Mouse (Mus musculus) heart, embryonic 10.5 days (tissue): Measurements from ENCODE around the gene Adgrb2. TPM values are rescaled to one million over a fixed set of nuclear protein-coding genes. Genes with fewer than 3 reads are reported as not detected.

Experiments
- DNase-seq: peaks from one replicate; pipeline ENCODE4 v3.0.0-alpha.2; 2017; ENCODE audit warnings: low spot score
- H3K27ac ChIP-seq: fragments of 300-500 bp; sonication (generic); 2 replicates; pipeline ENCODE4 v1.5.1; 2016; ENCODE audit warnings: mild to moderate bottlenecking
- H3K27me3 ChIP-seq: fragments of 300-500 bp; sonication (generic); 2 replicates; pipeline ENCODE4 v1.6.1; 2016; ENCODE audit warnings: mild to moderate bottlenecking; ENCODE audit not compliant: poor library complexity, insufficient read depth, severe bottlenecking
- H3K36me3 ChIP-seq: fragments of 300-500 bp; sonication (generic); 2 replicates; pipeline ENCODE4 v1.6.1; 2016; ENCODE audit warnings: mild to moderate bottlenecking, moderate library complexity
- H3K4me1 ChIP-seq: fragments of 300-500 bp; sonication (generic); 2 replicates; pipeline ENCODE4 v1.6.1; 2016; ENCODE audit warnings: mild to moderate bottlenecking
- H3K4me3 ChIP-seq: fragments of 300-500 bp; sonication (generic); 2 replicates; pipeline ENCODE4 v1.5.1; 2016; ENCODE audit warnings: mild to moderate bottlenecking, moderate library complexity
- H3K9me3 ChIP-seq: fragments of 300-500 bp; sonication (generic); 2 replicates; pipeline ENCODE4 v1.6.1; 2016; ENCODE audit warnings: mild to moderate bottlenecking, moderate library complexity
- WGBS: fragments of 180-500 bp; shearing (Covaris S2); methylation state at CpG from one replicate; pipeline ENCODE4 v1.1.7; 2016; 5-methylcytosine and 5-hydroxymethylcytosine counted together
- polyA plus RNA-seq: library from polyadenylated mRNA; unstranded; fragments of >200 nt; fragmentation: Nextera tagmentation; extraction: Ambion mirVana; gene quantifications from 2 replicates; pipeline ENCODE4 v1.2.1, GENCODE M21; 2016

The Adgrb2 gene
- polyA plus RNA-seq, 1 experiment from 2014 or later, result 3.1 TPM

DNA sequence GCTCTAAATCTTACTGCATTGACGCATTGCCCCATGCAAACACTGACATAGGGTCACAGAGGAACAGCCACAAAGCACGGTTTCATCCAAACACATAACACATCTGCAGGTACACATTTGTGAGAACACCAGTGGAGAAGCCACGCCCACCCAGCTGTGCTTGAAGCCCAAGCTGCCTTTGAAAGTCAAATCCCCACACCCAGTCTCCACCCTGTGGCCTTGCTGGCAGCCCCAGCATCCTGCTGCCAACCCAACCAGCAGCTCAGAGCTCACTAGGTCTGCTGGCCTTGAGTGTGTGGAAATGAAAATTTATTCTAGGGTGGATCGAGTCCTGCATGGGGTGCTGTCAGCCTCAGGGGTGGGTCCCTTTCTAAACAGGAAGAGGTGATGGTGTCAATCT lies 7.4 kb upstream of the Adgrb2 start:
- no peak for DNase-seq
- Histone ChIP-seq H3K36me3 (no peaks in the 10 kb centered on the region), H3K4me3 (no peak overlapping the region), H3K27me3 (peaks cover 93% of the 10 kb centered on the region), H3K27ac (no peak overlapping the region), H3K4me1 (peaks cover 26% of the 10 kb centered on the region; the same call in 1 of the 2 replicates), H3K9me3 (no peaks in the 10 kb centered on the region)
- WGBS, result 68% methylated on average over 4 of the region's 4 CpGs

GRCm38 (mm10) chr4:129978227-129978626 lies 6.4 kb upstream of the Adgrb2 start:
- H3K4me3 ChIP-seq, result no peak overlapping the region
- H3K27me3 ChIP-seq, result peaks cover 93% of the 10 kb centered on the region
- no peak overlapping the region for H3K27ac ChIP-seq
- no peaks in the 10 kb centered on the region for H3K36me3 ChIP-seq
- DNase-seq, result no peak
- no peaks in the 10 kb centered on the region for H3K9me3 ChIP-seq
- WGBS, result 77% methylated on average over 4 of the region's 4 CpGs
- peaks cover 33% of the 10 kb centered on the region for H3K4me1 ChIP-seq

DNA sequence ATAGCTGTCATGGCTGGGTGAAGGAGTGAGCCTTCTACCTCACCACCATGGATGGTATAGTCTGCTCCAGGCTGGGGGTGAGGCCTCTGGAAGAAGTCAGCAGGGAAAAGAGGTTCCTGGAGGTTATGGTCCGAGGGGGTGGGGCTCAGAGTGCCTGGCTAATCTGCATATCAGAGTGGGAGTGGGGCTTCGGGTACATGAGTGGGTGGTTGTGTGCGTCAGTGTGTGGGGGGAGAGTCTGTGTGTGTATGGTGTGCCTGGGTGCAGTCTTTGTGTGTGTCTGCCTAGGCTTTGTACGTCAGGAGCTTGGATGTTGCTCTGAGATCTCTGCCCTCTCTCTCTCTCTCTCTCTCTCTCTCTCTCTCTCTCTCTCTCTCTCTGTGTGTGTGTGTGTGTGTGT lies 5.7 kb upstream of the Adgrb2 start:
- Histone ChIP-seq H3K36me3 (no peaks in the 10 kb centered on the region), H3K27ac (no peak overlapping the region), H3K9me3 (no peaks in the 10 kb centered on the region), H3K4me1 (peaks cover 40% of the 10 kb centered on the region), H3K27me3 (peaks cover 93% of the 10 kb centered on the region), H3K4me3 (no peak overlapping the region)
- 79% methylated on average over 4 of the region's 4 CpGs for WGBS
- DNase-seq, result no peak

GRCm38 (mm10) chr4:129981657-129982056 lies 3.0 kb upstream of the Adgrb2 start:
- Histone ChIP-seq H3K36me3 (no peaks in the 10 kb centered on the region), H3K4me1 (peaks cover 61% of the 10 kb centered on the region), H3K4me3 (no peak overlapping the region), H3K27me3 (peaks cover 94% of the 10 kb centered on the region), H3K9me3 (no peaks in the 10 kb centered on the region), H3K27ac (no peak overlapping the region; the same call in 1 of the 2 replicates)
- WGBS, result 63% methylated on average over 11 of the region's 11 CpGs
- no peak for DNase-seq

DNA sequence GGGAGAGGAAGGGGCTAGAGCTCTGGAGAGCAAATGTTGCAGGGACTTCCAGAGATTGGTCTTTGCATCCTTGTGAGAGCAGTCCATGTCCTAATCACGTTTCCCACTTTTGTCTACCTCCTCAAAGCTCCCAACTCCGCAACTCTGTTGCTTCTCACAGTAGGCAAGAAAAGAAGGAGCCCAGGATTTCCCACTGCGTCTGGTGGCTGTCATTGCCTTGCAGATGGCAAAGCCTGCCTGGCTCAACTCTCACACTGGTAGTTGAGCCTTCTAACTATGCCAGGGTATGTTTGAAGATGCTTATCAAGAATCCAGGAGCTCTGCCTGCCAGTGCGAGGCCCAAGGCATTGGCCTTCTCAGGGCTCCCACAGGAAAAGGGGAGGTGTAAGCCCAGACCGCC lies 1.6 kb upstream of the Adgrb2 start:
- Histone ChIP-seq H3K4me1 (peaks cover 65% of the 10 kb centered on the region), H3K36me3 (no peaks in the 10 kb centered on the region), H3K4me3 (no peak overlapping the region), H3K27me3 (peaks cover 96% of the 10 kb centered on the region), H3K9me3 (no peaks in the 10 kb centered on the region), H3K27ac (no peak overlapping the region)
- no peak for DNase-seq
- 23% methylated on average over 5 of the region's 5 CpGs for WGBS

DNA sequence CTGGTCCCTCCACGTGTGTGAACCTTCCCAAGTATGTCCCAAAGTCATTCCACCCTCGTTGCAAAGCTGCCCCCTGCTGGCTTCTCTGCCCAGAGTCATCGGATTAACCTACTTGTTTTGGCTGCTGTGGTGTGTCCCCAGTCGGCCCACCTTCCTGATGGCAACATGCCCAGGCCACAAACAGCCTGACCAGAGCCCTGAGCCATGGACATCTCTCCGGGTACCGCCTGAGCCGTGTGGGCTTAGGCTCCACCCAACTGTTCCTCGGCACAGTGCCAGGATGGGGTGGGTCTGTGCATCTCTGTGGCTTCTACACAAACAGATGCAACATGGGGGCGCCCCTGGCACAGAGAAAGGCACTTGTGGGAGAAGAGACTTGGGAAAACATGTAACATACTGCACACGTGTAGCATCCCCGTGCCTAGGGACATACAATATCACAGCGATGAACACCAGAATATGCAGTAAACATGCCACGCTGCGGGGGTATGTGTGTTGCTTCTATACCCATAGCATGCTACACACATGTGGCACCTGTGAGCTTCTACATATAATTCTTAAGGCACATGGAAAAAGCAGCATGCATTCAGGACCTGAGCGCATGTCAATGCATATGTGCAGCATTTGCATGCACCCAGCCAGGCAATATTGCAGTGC lies 778 bp upstream of the Adgrb2 start:
- H3K4me1 ChIP-seq, result peaks cover 65% of the 10 kb centered on the region
- no peaks in the 10 kb centered on the region for H3K9me3 ChIP-seq
- H3K36me3 ChIP-seq, result no peaks in the 10 kb centered on the region
- H3K27ac ChIP-seq, result no peak overlapping the region
- H3K27me3 ChIP-seq, result peaks cover 96% of the 10 kb centered on the region
- DNase-seq, result peak; percentile 86
- 4% methylated on average over 15 of the region's 15 CpGs for WGBS
- peak overlapping the region; percentile 72 for H3K4me3 ChIP-seq

- Histone ChIP-seq H3K4me3 (peak overlapping the region; percentile 72), H3K9me3 (no peaks in the 10 kb centered on the region), H3K4me1 (peaks cover 68% of the 10 kb centered on the region), H3K27ac (peak overlapping the region; percentile 73), H3K36me3 (no peaks in the 10 kb centered on the region), H3K27me3 (peaks cover 96% of the 10 kb centered on the region)
- 2% methylated on average over 48 of the region's 48 CpGs for WGBS
- DNase-seq, result no peak
Observed at GRCm38 (mm10) chr4:129985161-129985670, 546 bp downstream of the Adgrb2 start.

DNA sequence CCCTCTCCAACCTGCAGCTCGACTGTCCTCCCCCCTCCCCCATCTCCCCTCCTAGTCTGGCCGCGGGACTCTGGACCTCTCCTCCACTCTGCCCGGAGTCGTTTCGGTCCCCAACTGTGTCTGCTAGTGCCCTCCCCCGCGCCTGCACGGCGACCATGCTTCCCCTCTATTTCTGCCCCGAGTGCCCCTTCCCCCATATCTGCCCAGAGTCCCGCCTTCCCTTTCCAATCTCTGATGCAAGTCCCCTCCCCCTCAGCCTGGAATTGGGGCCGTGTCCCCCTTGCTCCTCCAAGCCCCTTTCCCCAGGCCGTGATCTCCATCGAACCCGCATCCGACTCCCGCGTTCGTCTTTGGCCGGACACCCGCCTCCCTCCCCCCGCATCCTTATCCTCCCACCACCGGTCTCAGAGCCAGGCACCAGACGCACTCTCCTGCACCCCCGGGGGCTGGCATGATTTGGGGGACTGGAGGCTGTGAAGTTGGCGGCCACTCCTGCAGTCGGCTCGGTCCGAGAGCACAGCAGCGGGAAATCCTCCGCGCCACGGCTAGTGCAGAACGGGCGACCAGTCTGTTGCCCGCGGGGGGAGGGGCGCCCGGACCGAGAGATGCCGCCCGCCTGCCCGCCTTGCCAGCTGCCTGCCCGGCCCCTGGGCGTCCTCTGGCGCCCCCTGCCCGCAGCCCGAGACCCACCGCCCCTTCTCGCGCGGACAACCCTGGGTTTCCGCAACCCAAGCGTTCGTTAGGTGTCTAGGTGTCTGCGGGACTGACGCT lies 1.2 kb downstream of the Adgrb2 start:
- no peaks in the 10 kb centered on the region for H3K9me3 ChIP-seq
- H3K36me3 ChIP-seq, result no peaks in the 10 kb centered on the region
- peaks cover 96% of the 10 kb centered on the region for H3K27me3 ChIP-seq
- DNase-seq, result no peak
- H3K4me3 ChIP-seq, result peak overlapping the region; percentile 72
- H3K27ac ChIP-seq, result peak overlapping the region; percentile 73; the same call in 1 of the 2 replicates
- under 1% methylated on average over 58 of the region's 58 CpGs for WGBS
- H3K4me1 ChIP-seq, result peaks cover 63% of the 10 kb centered on the region

- Histone ChIP-seq H3K27ac (peak overlapping the region; percentile 62; the same call in 1 of the 2 replicates), H3K4me3 (peak overlapping the region; percentile 69), H3K36me3 (no peaks in the 10 kb centered on the region), H3K27me3 (peaks cover 94% of the 10 kb centered on the region), H3K9me3 (no peaks in the 10 kb centered on the region), H3K4me1 (peaks cover 61% of the 10 kb centered on the region)
- DNase-seq, result no peak
- 1% methylated on average over 53 of the region's 53 CpGs for WGBS
Observed at GRCm38 (mm10) chr4:129987825-129988504, 3.3 kb downstream of the Adgrb2 start.

- Histone ChIP-seq H3K4me1 (peaks cover 45% of the 10 kb centered on the region), H3K27me3 (peaks cover 98% of the 10 kb centered on the region)
- WGBS, result 73% methylated on average over 4 of the region's 4 CpGs
Observed at GRCm38 (mm10) chr4:129989925-129990324, 5.3 kb downstream of the Adgrb2 start.

DNA sequence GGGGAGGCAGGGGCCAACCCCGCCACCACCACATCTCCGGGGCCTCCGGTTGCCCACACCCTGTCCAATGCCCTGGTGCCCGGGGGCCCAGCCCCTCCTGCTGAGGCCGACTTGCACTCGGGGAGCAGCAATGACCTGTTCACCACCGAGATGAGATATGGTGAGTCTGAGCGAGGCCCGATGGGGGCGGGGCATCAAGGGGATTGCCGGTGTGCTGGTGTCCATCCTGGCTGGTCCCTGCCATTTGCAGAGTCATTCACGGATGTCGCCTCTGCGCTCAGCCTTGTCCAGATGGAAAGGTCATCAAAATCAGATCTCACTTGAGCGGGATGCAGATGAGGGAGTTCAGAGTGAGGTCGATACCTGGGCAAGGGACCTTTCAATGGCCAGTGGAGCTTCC lies 8.1 kb downstream of the Adgrb2 start:
- peaks cover 99% of the 10 kb centered on the region for H3K27me3 ChIP-seq
- H3K9me3 ChIP-seq, result no peaks in the 10 kb centered on the region
- H3K36me3 ChIP-seq, result no peaks in the 10 kb centered on the region
- 75% methylated on average over 16 of the region's 16 CpGs for WGBS
- H3K27ac ChIP-seq, result no peak overlapping the region
- DNase-seq, result no peak
- H3K4me1 ChIP-seq, result peaks cover 19% of the 10 kb centered on the region
- no peak overlapping the region for H3K4me3 ChIP-seq

More at GRCm38 (mm10) chr4:129989925-129990324, 5.3 kb downstream of the Adgrb2 start:
- Histone ChIP-seq H3K9me3 (no peaks in the 10 kb centered on the region), H3K36me3 (no peaks in the 10 kb centered on the region), H3K4me3 (no peak overlapping the region), H3K27ac (no peak overlapping the region)
- no peak for DNase-seq

DNA sequence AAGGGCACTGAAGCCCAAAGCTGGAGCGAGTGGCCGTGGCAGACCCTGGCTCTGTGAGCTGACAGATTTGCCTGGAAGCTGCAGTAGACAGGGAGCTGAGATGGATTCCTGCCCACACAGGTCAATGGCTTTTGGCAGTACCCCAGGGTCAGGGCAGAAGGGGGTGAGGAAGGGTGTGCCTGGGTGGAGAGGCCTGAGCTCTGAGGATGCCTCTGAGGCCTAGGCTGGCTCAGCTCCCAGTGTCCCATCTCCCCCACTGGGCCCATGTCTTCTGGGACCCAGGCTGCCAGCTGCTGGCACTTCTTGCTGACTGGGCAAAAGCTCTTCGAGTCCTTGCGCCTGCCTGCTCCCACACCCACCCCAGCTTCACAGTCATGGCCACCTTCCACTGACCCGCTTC lies 8.5 kb downstream of the Adgrb2 start:
- peaks cover 99% of the 10 kb centered on the region for H3K27me3 ChIP-seq
- no peak for DNase-seq
- 86% methylated on average over 5 of the region's 5 CpGs for WGBS

More for the DNA sequence above, 8.5 kb downstream of the Adgrb2 start:
- H3K9me3 ChIP-seq, result no peaks in the 10 kb centered on the region
- 0 out of 2 replicates have a peak overlapping the region, but pooled peaks have one; percentile 5 for H3K4me3 ChIP-seq
- H3K36me3 ChIP-seq, result no peaks in the 10 kb centered on the region
- peaks cover 16% of the 10 kb centered on the region for H3K4me1 ChIP-seq
- H3K27ac ChIP-seq, result peak overlapping the region; percentile 3; the same call in 1 of the 2 replicates
